Mouse (Mus musculus): ENCODE results near the gene Dazap2.

DNA sequence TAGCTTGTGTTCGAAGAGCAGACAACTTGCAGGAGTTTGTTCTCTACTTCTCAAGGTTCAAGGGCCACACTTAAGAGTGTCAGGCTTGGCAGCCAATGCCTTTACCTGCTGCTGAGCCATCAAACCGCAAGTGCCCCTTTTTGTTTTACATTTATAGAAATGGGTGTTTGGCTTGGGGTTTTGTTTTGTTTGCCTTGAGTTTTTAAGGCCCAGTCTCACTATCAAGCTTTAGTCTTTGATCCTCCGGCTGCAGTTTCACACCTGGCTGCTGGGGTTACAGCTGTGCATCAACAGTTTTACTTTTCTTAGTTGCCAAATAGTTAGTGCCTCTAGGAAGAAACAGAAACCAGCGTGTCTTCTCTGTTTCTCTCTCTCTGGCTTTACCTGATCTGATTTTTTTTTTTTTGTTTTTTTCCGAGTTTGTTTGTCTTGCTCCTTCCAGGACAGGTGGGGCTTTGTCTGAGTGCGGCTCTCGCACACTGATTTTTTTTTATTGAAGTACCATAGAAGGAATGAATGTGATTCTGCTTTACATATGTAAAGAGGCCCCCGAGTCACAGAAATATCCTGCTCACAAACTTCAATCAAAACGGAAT lies 16.8 kb upstream of the Dazap2 start:
- TF ChIP-seq POLR2A (IDR thresholded peaks at IDR 0.05; ENCODE audit: borderline replicate concordance, control insufficient read depth, low read depth, low read length) (no peak), CTCF (IDR thresholded peaks at IDR 0.05; ENCODE audit: control insufficient read depth, insufficient read depth, low read length) (no peak)
